Mouse (Mus musculus): Measurements from ENCODE around the gene Ctla2a. TPM values are rescaled to one million over a fixed set of nuclear protein-coding genes. Genes with fewer than 3 reads are reported as not detected.

Gene Ctla2a
- polyA plus RNA-seq, 1 experiment from 2014 or later, result 18.1 TPM

Other genes starting within 250 kb of the Ctla2a start
- not detected in 2 replicates for gene BC051665, start 150.3 kb downstream of the Ctla2a start, polyA plus RNA-seq (2016; fragmentation: Nextera tagmentation; extraction: Ambion mirVana)
- gene Ctsll3, start 133.8 kb downstream of the Ctla2a start, polyA plus RNA-seq (2016; fragmentation: Nextera tagmentation; extraction: Ambion mirVana), result not detected in 2 replicates
- not detected in 2 replicates for gene 4930486L24Rik, start 72.2 kb downstream of the Ctla2a start, polyA plus RNA-seq (2016; fragmentation: Nextera tagmentation; extraction: Ambion mirVana)
- 0.34 TPM in 1 of 2 replicates, not detected in the other for gene Gm49392, start 39.7 kb downstream of the Ctla2a start, polyA plus RNA-seq (2016; fragmentation: Nextera tagmentation; extraction: Ambion mirVana)
- gene Ctla2b, start 39.2 kb downstream of the Ctla2a start, polyA plus RNA-seq (2016; fragmentation: Nextera tagmentation; extraction: Ambion mirVana), result 1.4 and 1.5 TPM in 2 replicates
- gene Tpbpb, start 31.7 kb downstream of the Ctla2a start, polyA plus RNA-seq (2016; fragmentation: Nextera tagmentation; extraction: Ambion mirVana), result not detected in 2 replicates
- gene Gm49393, start 1.0 kb downstream of the Ctla2a start, polyA plus RNA-seq (2016; fragmentation: Nextera tagmentation; extraction: Ambion mirVana), result not detected in 2 replicates
- gene Gm49391, start 54 bp downstream of the Ctla2a start, polyA plus RNA-seq (2016; fragmentation: Nextera tagmentation; extraction: Ambion mirVana), result 1.4 and 2.0 TPM in 2 replicates
- not detected in 2 replicates for gene Tpbpa, start 5.4 kb upstream of the Ctla2a start, polyA plus RNA-seq (2016; fragmentation: Nextera tagmentation; extraction: Ambion mirVana)
- not detected in 2 replicates for gene Ctsj, start 69.3 kb upstream of the Ctla2a start, polyA plus RNA-seq (2016; fragmentation: Nextera tagmentation; extraction: Ambion mirVana)
- not detected in 2 replicates for gene Ctsq, start 104.0 kb upstream of the Ctla2a start, polyA plus RNA-seq (2016; fragmentation: Nextera tagmentation; extraction: Ambion mirVana)
- not detected in 2 replicates for gene Ctsr, start 227.6 kb upstream of the Ctla2a start, polyA plus RNA-seq (2016; fragmentation: Nextera tagmentation; extraction: Ambion mirVana)

All from embryonic facial prominence, embryonic 12.5 days (tissue).